Mouse (Mus musculus) lung, embryonic 14.5 days (tissue): ENCODE results near the gene Fbxo22. TPM values are rescaled to one million over a fixed set of nuclear protein-coding genes. Genes with fewer than 3 reads are reported as not detected.

ENCODE experiments used
- ATAC-seq: fragments of 200-750 bp; cut with Nextera tagmentation; 2 replicates; pipeline ENCODE4 v1.8.0; 2017; ENCODE audit warnings: mild to moderate bottlenecking, moderate TSS enrichment, moderate library complexity; ENCODE audit not compliant: insufficient read depth
- DNase-seq: peaks from one replicate; pipeline ENCODE4 v3.0.0-alpha.2; 2015
- H3K27ac ChIP-seq: fragments of 300-500 bp; sonication (generic); 2 replicates; pipeline ENCODE4 v1.5.1; 2014; ENCODE audit warnings: low read depth, mild to moderate bottlenecking, moderate library complexity
- H3K27me3 ChIP-seq: fragments of 300-500 bp; sonication (generic); 2 replicates; pipeline ENCODE4 v1.6.1; 2014; ENCODE audit warnings: low read length, control low read depth; ENCODE audit not compliant: insufficient read depth
- H3K36me3 ChIP-seq: fragments of 300-500 bp; sonication (generic); 2 replicates; pipeline ENCODE4 v1.6.1; 2014; ENCODE audit warnings: control low read depth; ENCODE audit not compliant: insufficient read depth
- H3K4me1 ChIP-seq: fragments of 300-500 bp; sonication (generic); 2 replicates; pipeline ENCODE4 v1.6.1; 2014; ENCODE audit warnings: antibody characterized with exemption, control low read depth; ENCODE audit not compliant: insufficient read depth
- H3K4me2 ChIP-seq: fragments of 300-500 bp; sonication (generic); 2 replicates; pipeline ENCODE4 v1.6.1; 2014; ENCODE audit warnings: mild to moderate bottlenecking
- H3K4me3 ChIP-seq: fragments of 300-500 bp; sonication (generic); 2 replicates; pipeline ENCODE4 v1.5.1; 2014; ENCODE audit warnings: low read depth, low read length
- H3K9ac ChIP-seq: fragments of 300-500 bp; sonication (generic); 2 replicates; pipeline ENCODE4 v1.6.1; 2014
- H3K9me3 ChIP-seq: fragments of 300-500 bp; sonication (generic); 2 replicates; pipeline ENCODE4 v1.6.1; 2016; ENCODE audit warnings: low read depth, low read length, control low read depth
- CTCF ChIP-seq: IDR thresholded peaks from 2 replicates; pipeline ENCODE4 v1.5.1; 2016; ENCODE audit warnings: antibody characterized with exemption, low read depth
- WGBS: fragments of 180-500 bp; shearing (Covaris S2); extraction: QIAGEN DNeasy Blood & Tissue Kit; methylation state at CpG from one replicate; pipeline ENCODE4 v1.1.7; 2014; 5-methylcytosine and 5-hydroxymethylcytosine counted together
- polyA plus RNA-seq: library from polyadenylated mRNA; unstranded; fragments of >200 nt; fragmentation: Nextera tagmentation; extraction: Ambion mirVana; gene quantifications from 2 replicates; pipeline ENCODE4 v1.2.1, GENCODE M21; 2014

The Fbxo22 gene
- polyA plus RNA-seq, 1 experiment from 2014 or later = 65.9 TPM

- DNase-seq = peak; percentile 4
- Histone ChIP-seq H3K27me3 (no peaks in the 10 kb centered on the region), H3K4me1 (no peaks in the 10 kb centered on the region), H3K9me3 (no peaks in the 10 kb centered on the region), H3K4me3 (no peak overlapping the region), H3K36me3 (no peaks in the 10 kb centered on the region), H3K9ac (no peak overlapping the region), H3K4me2 (no peak overlapping the region), H3K27ac (no peak overlapping the region)
- ATAC-seq = no peak
- WGBS = 51% methylated on average over 6 of the region's 6 CpGs
- no peak for TF ChIP-seq CTCF
Observed at GRCm38 (mm10) chr9:55259741-55260140, 51.0 kb downstream of the Fbxo22 start.

GRCm38 (mm10) chr9:55264356-55265302 is 55.9 kb downstream of the Fbxo22 start:
- WGBS = 58% methylated on average over 8 of the region's 8 CpGs
- H3K4me3 ChIP-seq = no peak overlapping the region
- no peaks in the 10 kb centered on the region for H3K4me1 ChIP-seq
- ATAC-seq = no peak
- H3K27me3 ChIP-seq = no peaks in the 10 kb centered on the region
- H3K4me2 ChIP-seq = no peak overlapping the region
- no peaks in the 10 kb centered on the region for H3K36me3 ChIP-seq
- H3K9ac ChIP-seq = no peak overlapping the region
- no peak overlapping the region for H3K27ac ChIP-seq
- TF ChIP-seq CTCF = no peak
- H3K9me3 ChIP-seq = no peaks in the 10 kb centered on the region
- DNase-seq = no peak

- no peak for TF ChIP-seq CTCF
- no peak overlapping the region for H3K4me3 ChIP-seq
- no peaks in the 10 kb centered on the region for H3K27me3 ChIP-seq
- H3K4me2 ChIP-seq = no peak overlapping the region
- H3K4me1 ChIP-seq = no peaks in the 10 kb centered on the region
- H3K36me3 ChIP-seq = no peaks in the 10 kb centered on the region
- no peak overlapping the region for H3K27ac ChIP-seq
- no peak overlapping the region for H3K9ac ChIP-seq
- DNase-seq (no peak), ATAC-seq (no peak)
- 54% methylated on average over 5 of the region's 5 CpGs for WGBS
- no peaks in the 10 kb centered on the region for H3K9me3 ChIP-seq
Observed at GRCm38 (mm10) chr9:55271960-55272560, 63.3 kb downstream of the Fbxo22 start.

- no peaks in the 10 kb centered on the region for H3K27me3 ChIP-seq
- no peak overlapping the region for H3K4me3 ChIP-seq
- no peak overlapping the region for H3K9ac ChIP-seq
- H3K4me1 ChIP-seq = no peaks in the 10 kb centered on the region
- H3K4me2 ChIP-seq = no peak overlapping the region
- DNase-seq (no peak), ATAC-seq (no peak)
- 56% methylated on average over 4 of the region's 4 CpGs for WGBS
- H3K27ac ChIP-seq = no peak overlapping the region
- TF ChIP-seq CTCF = no peak
- H3K9me3 ChIP-seq = no peaks in the 10 kb centered on the region
- H3K36me3 ChIP-seq = no peaks in the 10 kb centered on the region
Observed at GRCm38 (mm10) chr9:55273906-55274305, 65.2 kb downstream of the Fbxo22 start.

Other genes starting within 250 kb of the Fbxo22 start
- 0.21 and 0.39 TPM in 2 replicates for gene Chrna5, start 228.0 kb upstream of the Fbxo22 start, polyA plus RNA-seq
- 0.16 and 0.37 TPM in 2 replicates for gene Chrna3, start 182.4 kb upstream of the Fbxo22 start, polyA plus RNA-seq
- 0.04 TPM in 1 of 2 replicates, not detected in the other for gene Chrnb4, start 160.1 kb upstream of the Fbxo22 start, polyA plus RNA-seq
- 39.9 and 42.7 TPM in 2 replicates for gene Ube2q2, start 60.1 kb upstream of the Fbxo22 start, polyA plus RNA-seq
- 1.3 and 1.4 TPM in 2 replicates for gene Nrg4, start 117.9 kb downstream of the Fbxo22 start, polyA plus RNA-seq
- gene Tmem266, start 118.0 kb downstream of the Fbxo22 start, polyA plus RNA-seq = 0.20 and 0.29 TPM in 2 replicates